Mouse (Mus musculus) fibroblast of lung, adult 2 months (primary cell): ENCODE results near the gene Stx8.

Source experiments
- DNase-seq: peaks from one replicate; pipeline ENCODE4 v3.0.0-alpha.2; 2011; ENCODE audit warnings: low read depth

Stx8 gene

GRCm38 (mm10) chr11:68036133-68036959 is 70.4 kb downstream of the Stx8 start:
- DNase-seq = no peak

- no peak for DNase-seq
Observed at GRCm38 (mm10) chr11:68037093-68037492, 71.1 kb downstream of the Stx8 start.

DNA sequence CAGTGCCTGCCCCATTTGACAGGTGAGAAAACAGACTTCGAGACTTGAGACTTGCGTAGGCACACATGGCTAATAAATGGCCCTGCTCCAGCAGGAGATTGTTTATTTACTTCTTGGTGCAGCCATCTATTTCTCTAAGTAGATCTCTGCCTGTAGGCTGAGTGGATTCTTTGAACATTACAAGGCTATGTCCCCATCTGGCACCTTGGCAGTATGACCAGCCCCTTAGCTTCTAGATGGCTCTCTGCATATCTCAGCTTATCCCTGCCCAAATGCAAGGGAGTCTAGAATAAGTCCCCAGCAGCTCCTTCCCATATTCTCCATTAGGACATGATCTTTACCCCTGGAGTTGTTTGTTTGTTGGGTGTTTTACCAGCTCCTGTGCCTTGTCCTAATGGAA is 72.1 kb downstream of the Stx8 start:
- DNase-seq = no peak

GRCm38 (mm10) chr11:68044181-68044580 is 78.2 kb downstream of the Stx8 start:
- DNase-seq = no peak

DNA sequence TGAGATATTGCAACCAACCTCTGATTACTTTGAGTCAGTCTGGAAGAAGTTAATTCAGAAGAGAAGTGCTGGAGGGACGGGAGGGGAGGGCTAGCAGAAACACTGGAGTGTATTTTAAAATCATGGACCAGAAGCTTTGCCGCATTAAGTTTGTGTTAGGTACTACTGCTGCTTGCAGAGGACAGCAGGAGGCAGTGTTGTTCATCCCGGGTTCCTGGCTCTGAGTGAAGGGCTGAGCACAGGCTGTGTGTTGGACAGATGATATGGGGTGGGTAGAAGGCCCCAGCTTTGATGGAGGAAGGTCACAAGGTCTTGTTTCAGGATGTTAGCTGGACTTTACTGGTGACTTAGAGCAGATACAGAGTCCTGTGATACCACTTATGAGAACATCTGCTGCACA is 80.9 kb downstream of the Stx8 start:
- DNase-seq = no peak

GRCm38 (mm10) chr11:68049261-68050165 is 83.5 kb downstream of the Stx8 start:
- no peak for DNase-seq

DNA sequence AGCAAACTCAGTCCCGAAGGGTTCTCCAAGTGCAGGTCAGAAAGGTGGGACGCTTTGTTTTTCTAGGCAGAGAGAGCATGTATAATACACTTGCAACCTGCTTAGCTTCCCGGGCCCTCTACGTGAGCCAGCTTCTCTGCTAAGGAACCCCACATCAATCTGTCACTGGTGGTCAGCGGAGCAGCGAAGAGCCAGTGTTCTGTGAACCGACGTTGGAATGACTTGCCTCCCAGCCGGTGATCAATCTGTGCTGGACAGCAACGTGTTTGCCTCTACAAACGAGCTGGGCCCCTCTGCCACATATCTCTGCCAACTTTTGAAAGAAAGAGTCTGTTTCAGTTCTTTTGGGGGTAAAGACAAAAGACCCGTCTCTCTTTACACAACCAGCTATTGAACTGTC is 84.7 kb downstream of the Stx8 start:
- DNase-seq = no peak

- DNase-seq = no peak
Observed at GRCm38 (mm10) chr11:68051305-68051704, 85.3 kb downstream of the Stx8 start.

GRCm38 (mm10) chr11:68058466-68059201 is 92.6 kb downstream of the Stx8 start:
- DNase-seq = peak; percentile 88

- DNase-seq = no peak
Observed at GRCm38 (mm10) chr11:68060651-68061050, 94.7 kb downstream of the Stx8 start.

- DNase-seq = no peak
Observed at GRCm38 (mm10) chr11:68062116-68062515, 96.1 kb downstream of the Stx8 start.

DNA sequence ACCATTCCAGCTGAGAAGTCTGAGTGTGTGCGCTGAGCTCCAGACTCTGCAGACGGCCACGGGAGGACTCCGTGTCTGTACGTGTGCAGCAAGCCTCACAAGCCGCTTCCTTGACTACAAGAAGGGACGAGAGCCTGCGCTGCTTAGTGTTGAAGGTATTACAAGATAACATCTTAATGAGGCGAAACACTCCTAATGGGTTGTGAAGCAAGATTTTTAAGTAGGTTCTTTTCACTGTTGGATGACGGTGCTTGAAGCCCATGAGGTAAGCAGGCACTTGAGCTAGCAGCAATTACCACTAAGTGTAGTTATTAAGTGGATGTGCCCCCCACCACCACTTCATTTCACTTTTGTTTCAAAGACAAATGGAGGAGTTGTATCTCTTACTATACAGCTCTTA is 101.8 kb downstream of the Stx8 start:
- DNase-seq = no peak

GRCm38 (mm10) chr11:68070086-68070485 is 104.1 kb downstream of the Stx8 start:
- DNase-seq = no peak

DNA sequence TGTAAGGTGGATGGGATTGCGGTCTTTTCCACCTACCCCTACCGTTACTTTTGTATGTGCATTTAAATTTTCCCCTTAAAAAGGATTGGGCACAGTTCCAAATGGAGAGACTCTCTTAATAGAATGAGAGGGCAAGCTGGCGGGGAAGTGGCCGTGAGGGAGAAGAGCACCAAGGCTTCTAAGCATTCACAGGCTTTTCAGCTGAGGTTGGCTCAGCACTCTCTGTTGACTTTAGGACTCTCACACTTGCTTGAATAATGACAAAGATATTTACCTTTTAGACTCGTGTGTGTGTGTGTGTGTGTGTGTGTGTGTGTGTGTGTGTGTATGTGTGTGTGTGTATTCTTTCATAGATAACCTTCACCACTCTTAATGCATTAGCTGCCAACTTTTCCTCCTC is 105.8 kb downstream of the Stx8 start:
- no peak for DNase-seq

GRCm38 (mm10) chr11:68072597-68073210 is 106.7 kb downstream of the Stx8 start:
- no peak for DNase-seq

DNA sequence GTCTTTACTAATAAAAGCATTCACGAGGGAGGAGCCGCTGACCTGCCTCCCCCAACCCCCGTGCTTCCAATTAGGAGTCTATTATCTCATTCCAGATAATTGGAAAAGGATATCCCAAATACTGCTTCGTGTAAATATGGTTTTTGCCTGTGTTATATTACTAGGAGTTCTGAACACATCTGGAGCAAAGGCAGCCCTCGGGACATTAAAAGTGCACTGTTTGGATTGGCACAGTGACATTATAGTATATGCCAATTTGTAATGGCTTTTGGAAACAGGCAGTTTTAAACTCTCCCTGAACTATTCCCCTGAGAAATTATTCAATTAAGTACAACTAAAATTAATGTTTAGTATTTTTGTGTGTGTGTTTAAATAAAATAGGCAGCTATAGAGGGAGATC is 108.7 kb downstream of the Stx8 start:
- DNase-seq = no peak

DNA sequence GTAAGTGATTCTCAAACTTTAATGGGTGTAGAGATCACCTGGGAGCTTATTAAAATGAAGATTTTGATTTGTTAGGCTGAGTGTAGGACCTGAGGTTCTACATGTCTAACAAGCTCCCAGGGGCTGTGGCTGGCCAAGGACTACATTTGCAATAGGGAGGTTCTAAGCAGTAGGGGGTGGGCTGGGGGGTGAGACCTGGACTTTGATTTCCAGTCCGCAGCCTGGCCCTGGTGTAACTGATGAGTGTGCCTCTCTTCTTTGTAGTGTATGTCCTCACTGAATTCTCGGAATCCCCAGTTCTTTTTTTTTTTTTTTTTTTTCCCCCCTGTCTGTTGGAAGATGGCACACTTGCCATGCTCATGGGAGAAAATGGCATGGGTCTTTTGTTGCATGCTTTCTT is 109.3 kb downstream of the Stx8 start:
- no peak for DNase-seq

DNA sequence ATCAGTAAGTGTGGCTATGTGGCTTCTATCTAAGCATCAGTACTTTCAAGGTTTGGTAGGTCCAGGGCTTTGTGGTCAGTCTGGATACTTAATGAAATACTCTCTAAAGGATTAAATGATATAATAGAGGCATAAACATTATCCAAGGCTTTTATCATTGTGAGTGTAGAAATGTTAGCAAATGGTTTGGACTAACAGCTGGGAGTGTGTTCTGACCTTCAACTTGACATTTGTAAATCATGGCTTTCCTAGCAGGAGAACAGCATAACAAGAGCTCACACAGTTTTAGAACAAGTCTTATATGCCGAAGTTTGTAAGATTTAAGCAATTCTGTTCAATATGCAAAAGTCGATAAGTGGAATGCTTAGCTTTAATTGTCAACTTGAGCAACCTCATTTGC is 113.8 kb downstream of the Stx8 start:
- DNase-seq = no peak

DNA sequence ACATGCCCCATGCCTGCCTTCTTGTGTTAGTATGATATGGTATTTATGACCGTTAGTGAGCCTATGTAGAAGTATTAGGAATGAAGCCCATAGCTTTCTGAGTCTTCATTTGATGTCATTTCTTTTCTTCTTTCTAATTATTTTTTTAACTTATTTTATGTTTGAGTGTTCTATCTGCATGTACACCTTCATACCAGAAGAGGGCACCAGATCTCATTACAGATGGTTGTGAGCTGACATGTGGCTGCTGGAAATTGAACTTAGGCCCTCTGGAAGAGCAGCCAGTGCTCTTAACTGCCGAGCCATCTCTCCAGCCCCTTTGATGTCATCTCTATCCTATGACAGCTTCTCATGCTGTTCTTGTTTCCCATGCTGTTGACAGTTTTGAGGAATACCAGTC is 115.0 kb downstream of the Stx8 start:
- no peak for DNase-seq

DNA sequence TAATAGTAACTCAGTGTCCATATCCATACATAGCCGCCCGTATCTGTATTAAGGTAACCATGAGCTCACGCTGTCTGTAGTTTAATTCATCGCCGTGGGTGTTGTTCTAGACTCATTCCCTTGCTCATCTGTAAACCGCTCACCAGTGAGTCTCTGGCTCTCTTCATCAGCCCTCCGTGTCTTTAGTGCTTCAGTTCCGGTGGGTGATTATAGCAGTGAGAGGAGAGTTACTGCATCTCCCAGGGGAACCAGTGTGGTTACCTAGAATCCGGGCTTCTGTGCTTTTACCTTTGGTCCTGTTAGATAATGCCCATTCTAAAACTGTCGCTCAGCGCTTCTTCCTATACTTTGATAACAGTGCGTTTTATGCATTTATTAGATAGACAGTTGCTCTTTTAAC is 116.8 kb downstream of the Stx8 start:
- DNase-seq = no peak

- DNase-seq = no peak
Observed at GRCm38 (mm10) chr11:68083562-68083961, 117.6 kb downstream of the Stx8 start.

GRCm38 (mm10) chr11:68086221-68086620 is 120.2 kb downstream of the Stx8 start:
- DNase-seq = peak; percentile 77
